Mouse (Mus musculus) frontal cortex, postnatal 14 days (tissue): ENCODE measurements around the gene Kctd20.
"Not testable (repeated sequence)": the region's sequence is repeated elsewhere in the genome, so short reads cannot be mapped to it uniquely, and the experiment has no call there.

Experiments used
- DNase-seq, 2 experiments: peaks; one replicate each; pipeline ENCODE4 v3.0.0; 2022; ENCODE audit warnings: low spot score in 2 of 2

Gene Kctd20

GRCm38 (mm10) chr17:28982591-28982990 lies 30.8 kb downstream of the Kctd20 start:
- no peak for DNase-seq

GRCm38 (mm10) chr17:28984724-28985420 lies 33.1 kb downstream of the Kctd20 start:
- DNase-seq: no peak

GRCm38 (mm10) chr17:28986833-28987232 lies 35.1 kb downstream of the Kctd20 start:
- DNase-seq: no peak

DNA sequence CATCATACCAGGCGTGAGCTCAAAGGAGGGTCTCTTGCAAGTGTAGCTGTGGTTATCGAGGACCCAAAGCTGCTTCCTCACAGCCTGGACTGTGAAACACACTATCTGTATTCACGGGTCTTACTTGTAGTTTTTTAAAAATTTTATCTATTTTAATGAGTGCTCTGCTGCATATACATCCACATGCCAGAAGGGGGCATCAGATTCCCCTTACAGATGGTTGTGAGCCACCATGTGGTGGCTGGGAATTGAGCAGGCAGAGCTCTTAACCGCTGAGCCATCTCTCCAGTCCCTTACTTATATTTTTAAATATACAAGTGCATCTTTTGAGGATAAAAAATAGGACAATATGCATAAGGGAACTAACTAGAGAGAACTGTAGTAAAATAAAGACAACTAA lies 36.0 kb downstream of the Kctd20 start:
- DNase-seq: no peak

DNA sequence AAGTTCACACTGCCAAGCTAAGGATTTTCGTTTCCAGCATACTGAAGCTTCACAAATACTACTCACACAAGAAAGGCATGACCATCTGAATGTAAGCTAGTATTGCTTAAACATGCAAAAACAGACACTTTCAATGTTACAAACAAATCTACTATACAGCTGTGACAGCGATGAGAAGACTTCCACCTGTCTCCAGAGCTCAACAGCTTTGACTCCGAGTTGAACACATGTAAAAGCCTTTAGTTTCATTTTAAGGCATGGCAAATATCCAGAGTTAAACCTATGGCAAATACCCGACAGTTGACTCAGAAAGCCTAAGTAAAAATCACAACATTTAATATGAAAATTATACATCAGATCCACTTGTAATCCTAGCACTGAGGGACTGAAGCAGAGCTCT lies 36.5 kb downstream of the Kctd20 start:
- DNase-seq: no peak

GRCm38 (mm10) chr17:28988996-28989395 lies 37.2 kb downstream of the Kctd20 start:
- no peak for DNase-seq

- no peak for DNase-seq
These were observed 38.3 kb downstream of the Kctd20 start for GRCm38 (mm10) chr17:28990060-28990459.

DNA sequence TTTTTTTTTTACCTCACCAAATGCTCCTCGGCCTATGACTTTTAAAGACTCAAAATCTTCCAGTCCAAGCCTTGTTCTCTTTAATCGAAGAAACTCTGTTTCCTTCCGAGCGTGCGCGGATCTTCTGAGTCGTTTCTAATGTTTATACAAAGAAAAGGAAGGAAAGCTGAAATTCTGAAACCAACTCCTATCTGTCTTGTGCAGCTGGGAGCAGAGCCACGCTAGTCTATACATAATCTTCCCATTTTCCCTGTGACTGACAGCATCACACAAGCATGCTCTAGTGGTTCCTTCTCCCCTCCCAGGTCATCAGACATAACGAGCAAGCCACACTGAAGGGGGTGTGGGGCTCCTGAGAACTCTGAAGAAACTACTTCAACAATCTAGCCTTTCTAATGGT lies 39.5 kb downstream of the Kctd20 start:
- DNase-seq: no peak

GRCm38 (mm10) chr17:28992105-28992504 lies 40.4 kb downstream of the Kctd20 start:
- no peak for DNase-seq

- DNase-seq: not testable (repeated sequence)
These were observed 41.3 kb downstream of the Kctd20 start for GRCm38 (mm10) chr17:28993004-28993403.

GRCm38 (mm10) chr17:28994615-28995014 lies 42.9 kb downstream of the Kctd20 start:
- DNase-seq: no peak

DNA sequence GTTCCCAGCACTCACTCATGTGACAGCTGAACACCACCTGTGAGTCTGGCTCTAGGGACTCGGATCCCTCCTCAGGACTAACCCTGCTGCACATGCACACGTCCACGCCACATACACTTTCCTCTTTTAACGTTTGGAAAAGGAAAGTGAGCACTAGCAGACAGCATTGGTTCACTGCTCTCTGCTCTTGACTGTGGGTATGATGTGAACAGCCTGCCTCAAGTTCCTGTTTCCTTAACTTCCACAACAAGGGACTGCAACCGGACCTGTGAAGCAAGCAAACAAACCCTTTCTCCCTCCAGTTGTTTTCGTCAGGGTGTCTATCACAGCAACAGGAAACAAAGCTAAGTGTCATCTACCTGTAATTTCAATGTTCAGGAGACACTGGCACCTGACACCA lies 48.7 kb downstream of the Kctd20 start:
- no peak for DNase-seq

DNA sequence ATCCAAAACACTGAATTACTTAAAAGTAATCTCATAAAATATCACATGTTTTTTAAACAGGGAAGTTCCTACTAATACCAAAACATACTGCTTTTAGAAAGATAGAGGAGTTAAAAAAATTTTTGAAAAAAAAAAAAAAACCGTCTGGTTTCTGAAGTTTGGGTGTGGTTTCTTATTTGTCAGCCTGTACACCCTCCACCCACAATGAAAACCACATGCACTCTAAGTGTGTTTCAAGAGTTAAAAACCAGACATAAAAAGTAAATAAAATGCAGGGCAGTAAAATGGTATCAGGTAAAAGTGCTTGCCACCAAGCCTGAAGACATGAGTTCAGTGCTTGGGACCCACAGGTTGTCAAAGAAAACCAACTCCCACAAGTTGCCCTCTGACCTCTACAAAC lies 52.0 kb downstream of the Kctd20 start:
- DNase-seq: no peak

GRCm38 (mm10) chr17:29005002-29005401 lies 53.3 kb downstream of the Kctd20 start:
- no peak for DNase-seq

DNA sequence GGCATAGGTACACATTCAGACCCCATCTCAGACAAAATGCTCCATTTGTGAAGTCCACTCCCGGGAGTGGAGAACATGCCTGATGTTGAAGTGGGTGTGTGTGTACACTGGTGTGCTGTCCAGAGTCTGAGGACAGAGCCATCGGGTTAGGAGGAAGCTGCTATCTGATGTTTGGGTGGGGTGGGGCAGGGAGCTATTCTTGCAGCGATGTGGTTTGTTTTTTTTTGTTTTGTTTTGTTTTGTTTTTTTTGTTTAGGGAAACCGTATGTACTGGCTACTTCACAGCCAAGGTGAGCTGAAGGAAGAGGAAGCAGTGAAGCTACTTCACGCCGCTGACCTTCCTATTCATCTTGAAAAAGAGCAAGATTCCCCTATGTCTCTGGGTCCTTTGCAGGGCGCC lies 55.1 kb downstream of the Kctd20 start:
- DNase-seq: no peak

- peak; percentile 14 to 31 for DNase-seq
These were observed 55.5 kb downstream of the Kctd20 start for GRCm38 (mm10) chr17:29007243-29007640.

DNA sequence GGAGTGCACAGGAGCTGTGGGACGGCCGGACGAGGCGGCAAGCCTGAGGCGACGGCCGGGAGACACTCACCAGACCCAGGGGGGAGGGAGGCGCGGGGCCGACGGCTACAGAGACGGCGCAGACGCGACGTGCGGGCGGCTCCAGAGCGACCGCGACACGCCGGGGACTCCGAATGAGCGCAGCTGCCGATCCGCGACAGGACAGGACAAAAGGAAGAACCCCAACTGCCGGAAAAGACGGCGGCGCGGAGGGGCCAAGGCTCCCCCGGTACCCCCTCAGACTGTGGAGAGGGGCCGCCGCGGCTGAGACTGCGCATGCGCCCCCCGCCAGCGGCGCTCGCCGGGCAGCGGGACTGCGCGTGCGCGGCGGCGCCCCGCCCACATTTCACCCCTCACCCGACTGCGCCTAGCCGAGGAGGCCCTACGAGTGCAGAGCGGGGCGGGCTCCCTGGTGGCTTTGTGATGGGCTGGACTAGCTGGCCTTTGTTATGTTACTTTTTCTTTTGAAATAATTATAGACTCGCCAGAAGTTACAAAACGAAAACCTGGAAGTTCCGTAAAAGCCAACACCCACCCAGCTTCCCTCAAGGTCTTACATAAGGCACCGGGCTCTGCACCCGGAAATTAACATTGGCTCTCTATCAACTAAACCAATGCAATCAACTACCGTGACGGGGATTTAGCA lies 56.0 kb downstream of the Kctd20 start, which contains the start of gene Stk38:
Stk38 (minus strand) TSS at position 355 of the 685 bp plus-strand sequence.
- DNase-seq: peak; percentile 79 to 86

DNA sequence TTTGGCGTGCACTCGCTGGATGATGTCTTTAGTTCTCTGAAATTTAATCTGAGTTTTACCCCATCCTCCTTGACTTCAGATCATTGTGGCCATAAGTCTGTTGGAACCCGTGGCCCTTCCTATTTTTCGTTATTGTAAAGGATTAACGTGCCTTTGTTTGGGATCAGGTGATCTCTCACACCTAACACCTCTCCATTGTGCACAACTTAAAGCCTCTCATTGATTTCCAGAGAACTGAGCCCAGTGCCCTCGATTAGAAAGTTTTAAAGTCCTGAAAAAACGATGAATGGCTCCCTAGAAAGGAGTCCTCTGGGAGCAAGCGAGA lies 56.5 kb downstream of the Kctd20 start:
- DNase-seq: no peak

DNA sequence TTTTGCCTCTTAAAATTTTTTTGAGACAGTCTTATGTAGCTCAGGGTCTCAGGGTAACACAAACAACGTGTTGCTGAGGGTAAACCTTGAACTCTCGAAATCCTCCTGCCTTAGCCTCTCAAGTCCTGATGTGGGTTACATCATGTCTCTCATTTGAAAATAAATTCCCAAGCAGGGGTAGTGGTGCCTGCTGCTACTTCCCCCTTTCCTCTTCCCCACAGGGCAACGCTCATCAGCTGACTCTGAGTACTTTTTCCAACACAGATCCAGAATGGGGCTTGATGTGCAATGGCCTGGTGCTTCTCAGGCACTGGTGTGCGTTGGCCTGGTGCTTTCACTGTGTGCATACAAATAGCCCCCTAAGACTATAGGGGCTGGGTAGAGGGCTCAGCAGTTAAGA lies 57.4 kb downstream of the Kctd20 start:
- no peak for DNase-seq

DNA sequence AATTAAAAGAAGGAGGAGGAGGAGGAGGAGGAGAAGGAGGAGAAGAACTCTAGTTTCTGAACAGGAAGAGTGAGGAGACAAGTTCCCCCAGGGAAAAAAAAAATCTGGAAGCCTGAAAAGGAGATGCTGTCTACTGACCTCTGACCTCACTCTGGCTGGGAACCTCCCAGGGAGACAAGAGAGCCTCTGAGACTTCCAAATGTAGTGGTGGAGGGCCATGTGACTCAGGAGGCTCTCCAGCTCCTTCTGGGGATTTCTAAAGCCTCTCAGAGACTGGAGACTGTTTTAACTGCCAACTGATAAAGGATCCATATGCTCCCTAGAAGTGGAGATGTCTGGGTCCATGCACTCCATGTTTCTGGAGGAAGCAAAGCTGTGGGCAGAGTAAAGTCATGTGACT lies 62.5 kb downstream of the Kctd20 start:
- DNase-seq: no peak

DNA sequence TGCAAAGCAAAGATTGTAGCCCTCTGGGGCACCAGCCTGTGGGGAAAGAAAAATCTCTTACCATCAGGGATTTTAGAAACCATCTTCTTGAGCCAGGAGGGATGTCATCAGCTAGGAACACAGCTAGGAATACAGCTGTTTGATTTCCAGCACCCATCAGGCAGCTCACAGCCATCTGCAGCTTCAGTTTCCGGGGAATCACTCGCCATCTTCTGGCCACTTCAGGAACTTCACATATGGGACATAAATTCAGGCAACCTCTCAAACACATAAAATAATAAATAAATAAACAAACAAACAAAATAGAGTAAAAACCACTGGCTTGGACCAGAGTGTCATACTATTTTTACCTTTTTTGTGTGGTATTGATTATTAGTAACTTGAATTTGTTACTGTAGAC lies 63.9 kb downstream of the Kctd20 start:
- DNase-seq: no peak

- DNase-seq: no peak
These were observed 65.0 kb downstream of the Kctd20 start for GRCm38 (mm10) chr17:29016705-29017104.

DNA sequence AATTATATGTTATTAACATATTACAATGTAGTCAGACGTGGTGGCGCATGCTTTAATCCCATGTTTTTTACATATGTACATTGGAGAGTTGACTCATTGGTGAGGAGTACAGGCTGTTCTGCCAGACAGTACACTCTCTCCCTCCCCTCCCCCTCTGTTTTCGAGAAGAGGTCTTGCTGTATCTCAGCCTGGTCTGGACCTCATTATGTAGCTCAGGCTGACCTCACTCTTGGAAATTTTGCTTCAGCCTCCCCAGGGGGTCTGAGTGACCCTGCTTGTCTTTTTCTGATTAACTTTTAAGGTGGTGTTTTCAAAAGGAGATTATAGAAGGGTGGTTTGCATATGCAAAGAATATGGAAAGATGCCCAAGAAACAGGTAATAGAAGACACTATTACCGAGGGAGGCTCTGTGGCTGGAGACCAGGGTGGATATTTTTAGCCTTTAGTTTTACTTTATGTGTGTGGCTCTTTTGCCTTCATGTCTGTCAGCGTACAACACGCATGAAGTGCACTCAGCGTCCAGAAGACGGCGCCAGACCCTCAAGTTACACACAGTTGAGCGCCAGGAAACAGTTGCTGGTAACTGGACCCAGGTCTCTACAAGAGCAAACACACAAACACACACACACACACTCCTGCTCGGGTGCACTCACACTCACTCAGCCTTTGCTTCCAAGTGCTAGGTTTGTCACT lies 66.7 kb downstream of the Kctd20 start:
- DNase-seq: no peak
